Mouse (Mus musculus): ENCODE measurements around the gene Mpi.

The Mpi gene

DNA sequence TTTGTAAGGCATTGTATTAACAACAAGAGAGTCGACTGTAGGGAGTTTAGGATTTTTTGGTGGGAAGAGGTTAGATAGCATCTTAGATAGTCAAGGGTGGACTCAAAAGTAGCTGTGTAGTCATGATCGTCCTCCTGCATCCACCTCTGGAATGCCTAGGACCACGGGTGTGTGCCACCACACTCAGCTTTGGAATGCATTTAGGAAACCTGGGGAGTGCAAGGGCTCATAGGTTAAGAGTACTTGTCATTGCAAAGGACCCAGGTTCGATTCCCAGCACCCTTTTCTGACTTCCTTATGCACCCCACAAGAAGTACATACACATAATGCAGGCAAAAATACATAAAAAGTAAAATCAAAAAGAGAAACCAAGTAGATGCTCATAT lies 29.7 kb downstream of the Mpi start:
- no peak for DNase-seq (ENCODE audit: low spot score in 2 of 2)

DNA sequence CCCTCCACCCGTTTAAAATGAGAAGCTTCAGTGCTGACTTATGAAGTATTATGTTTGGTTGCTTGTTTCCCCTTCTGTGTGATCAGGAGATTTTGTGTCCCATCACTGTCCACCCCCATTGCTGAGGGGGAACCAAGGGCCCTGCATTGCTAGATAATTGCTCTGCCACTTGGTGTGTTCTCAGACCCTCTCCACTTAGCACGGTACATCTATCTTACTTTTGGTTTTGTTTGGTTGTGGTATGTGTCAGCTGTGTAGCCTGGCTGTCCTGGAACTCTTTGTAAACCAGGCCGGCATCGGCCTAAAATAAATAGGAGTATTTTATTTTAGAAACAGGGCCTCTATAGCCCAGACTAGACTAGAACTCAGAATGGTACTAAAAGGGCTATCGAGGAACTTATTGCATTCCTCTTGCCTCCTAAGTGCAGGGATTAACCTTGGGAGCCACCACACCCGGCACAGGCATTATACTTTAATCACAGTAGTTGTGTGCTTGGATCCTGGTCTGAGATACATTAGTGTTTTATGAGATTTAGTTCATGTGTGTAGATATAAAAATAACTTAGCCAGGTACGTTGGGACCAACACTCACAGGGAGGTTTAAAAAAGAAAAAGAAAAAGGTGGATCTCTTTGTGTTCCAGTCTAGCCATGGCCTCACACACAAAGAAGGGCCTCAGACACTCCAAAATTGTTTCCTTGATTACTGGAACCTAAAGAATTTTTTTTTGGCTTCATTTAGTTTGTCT lies 30.3 kb downstream of the Mpi start:
- no peak for DNase-seq (ENCODE audit: low spot score in 2 of 2)

DNA sequence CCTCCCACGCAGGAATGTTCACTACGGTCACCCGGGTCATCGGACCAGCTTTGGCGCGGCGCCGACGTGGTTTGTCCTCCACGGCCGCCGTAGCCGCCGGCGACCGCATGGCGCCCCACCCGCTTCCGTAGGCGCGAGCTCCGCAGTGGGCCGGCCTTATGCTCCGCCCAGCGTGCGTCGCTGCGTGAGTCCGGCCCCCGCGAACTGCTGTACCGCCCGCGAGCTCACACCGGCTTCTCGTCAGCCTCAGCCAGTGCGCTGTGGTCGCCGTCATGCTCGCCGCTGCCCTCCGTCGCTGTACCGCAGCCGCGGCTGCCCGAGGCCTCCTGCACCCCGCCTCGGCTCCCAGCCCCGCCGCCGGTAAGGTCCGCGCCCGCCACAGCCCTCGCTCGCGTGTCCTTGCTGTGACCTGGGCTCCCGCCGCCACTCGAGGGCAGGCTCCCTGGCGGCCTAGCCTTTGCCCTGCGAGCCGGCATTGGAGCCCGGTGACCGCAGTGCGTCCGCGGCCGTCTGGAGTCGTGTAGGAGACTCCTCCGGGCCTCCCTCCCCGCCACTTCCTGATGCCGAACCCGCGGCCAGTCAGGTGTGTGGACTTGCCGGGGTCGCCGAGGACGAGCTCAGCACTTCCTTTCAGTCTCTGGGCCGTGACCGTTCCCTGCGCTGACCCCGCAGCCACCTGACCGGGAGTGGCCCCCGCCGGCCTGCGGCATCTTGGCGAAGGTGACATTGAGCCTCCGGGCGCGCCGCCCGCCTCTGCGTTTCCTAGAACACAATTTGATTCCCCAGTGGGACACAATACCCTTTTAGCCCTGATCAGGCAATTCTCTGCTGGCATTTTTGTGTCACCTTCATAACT lies 31.3 kb downstream of the Mpi start, which contains the start of gene Cox5a:
Gene Cox5a (plus strand): TSS at position 219 of the 856 bp plus-strand sequence.
- peak; percentile 92 for DNase-seq (ENCODE audit: low spot score in 2 of 2)

GRCm38 (mm10) chr9:57520375-57521055 lies 32.0 kb downstream of the Mpi start:
- no peak for DNase-seq (ENCODE audit: low spot score in 2 of 2)

DNA sequence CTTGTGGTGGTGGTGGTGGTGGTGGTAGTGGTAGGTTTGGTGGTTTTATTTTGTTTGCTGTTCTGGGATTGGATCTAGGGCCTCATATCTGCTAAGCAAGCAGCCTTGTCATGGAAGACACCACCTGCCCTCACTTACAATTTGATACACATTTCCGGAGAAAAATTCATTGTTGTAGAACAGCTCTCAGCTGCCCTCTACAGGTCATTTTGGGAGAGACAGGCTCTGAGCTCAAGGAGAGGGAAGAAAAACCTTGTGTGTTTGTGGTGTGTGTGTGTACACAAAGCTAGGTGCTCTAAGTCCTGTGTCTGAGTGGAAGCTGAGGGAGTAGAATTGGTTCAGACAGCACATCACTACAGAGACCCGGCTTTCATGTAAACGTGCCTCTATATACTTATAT lies 35.5 kb downstream of the Mpi start:
- DNase-seq (ENCODE audit: low spot score in 2 of 2): peak; percentile 25 to 47

DNA sequence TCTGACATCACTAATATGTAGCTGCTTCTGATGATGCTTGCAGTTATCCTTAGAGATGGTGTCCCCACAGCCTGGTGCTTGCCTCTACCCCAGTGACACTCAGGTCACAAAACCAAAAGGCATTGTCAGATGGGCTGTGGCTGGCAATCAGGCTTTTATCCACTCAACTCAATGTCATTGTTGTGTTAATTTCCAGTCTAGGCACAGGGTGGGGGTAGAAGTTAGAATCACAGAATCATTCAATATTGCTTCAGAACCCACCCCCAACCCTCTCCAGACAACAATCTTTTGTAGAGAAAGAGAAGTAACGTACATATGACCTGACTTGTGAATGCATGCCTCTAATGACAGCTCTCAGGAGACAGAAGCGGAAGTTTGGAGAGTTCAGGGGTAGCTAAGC lies 42.0 kb downstream of the Mpi start:
- no peak for DNase-seq (ENCODE audit: low spot score in 2 of 2)

DNA sequence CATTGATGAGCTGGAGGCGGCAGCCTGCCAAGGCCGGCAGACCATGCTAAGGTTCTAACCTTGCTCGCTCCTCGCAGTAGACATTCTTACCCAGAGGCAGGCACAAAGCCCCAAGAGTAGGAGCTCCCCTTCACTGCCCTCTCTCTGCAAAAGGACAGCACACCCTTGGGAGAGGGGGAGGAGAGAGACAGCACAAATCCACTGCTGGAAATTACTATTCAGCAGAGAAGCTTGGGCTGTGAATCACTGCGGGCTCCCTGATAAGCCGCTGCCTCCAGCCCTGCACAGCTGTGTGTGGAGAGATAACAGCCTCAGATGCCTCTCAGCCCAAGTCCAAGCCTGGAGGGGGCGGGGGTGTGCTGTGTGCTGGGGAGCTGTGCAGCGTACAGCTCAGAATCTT lies 46.9 kb downstream of the Mpi start:
- peak; percentile 37 to 59 for DNase-seq (ENCODE audit: low spot score in 2 of 2)

DNA sequence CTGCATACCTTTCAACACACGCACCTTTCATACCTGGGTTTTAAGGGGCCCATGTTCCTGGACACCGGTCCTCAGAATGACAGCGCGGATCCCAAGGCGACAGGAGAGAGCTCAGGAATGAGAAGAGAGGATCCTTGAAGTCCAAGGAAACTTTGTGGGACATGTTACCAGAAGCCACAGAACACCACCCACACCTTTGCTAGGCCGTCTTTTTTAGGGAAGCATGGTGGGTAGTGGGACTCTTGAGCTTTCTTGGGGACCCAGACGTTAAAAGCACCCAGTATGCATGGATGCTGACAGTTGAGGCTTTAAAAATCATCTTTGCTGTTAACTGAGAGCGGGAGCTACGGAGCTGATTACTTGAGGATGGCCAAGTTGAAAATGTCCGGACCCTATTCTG lies 47.7 kb downstream of the Mpi start:
- no peak for DNase-seq (ENCODE audit: low spot score in 2 of 2)

- DNase-seq (ENCODE audit: low spot score in 2 of 2): peak; percentile 35 to 36
Observed at GRCm38 (mm10) chr9:57504381-57504700, 48.2 kb downstream of the Mpi start.

- DNase-seq (ENCODE audit: low spot score in 2 of 2): no peak
Observed at GRCm38 (mm10) chr9:57503622-57504380, 48.8 kb downstream of the Mpi start, which contains the start of gene Rpp25. TSS of gene Rpp25 (plus strand) at chr9:57504026.

DNA sequence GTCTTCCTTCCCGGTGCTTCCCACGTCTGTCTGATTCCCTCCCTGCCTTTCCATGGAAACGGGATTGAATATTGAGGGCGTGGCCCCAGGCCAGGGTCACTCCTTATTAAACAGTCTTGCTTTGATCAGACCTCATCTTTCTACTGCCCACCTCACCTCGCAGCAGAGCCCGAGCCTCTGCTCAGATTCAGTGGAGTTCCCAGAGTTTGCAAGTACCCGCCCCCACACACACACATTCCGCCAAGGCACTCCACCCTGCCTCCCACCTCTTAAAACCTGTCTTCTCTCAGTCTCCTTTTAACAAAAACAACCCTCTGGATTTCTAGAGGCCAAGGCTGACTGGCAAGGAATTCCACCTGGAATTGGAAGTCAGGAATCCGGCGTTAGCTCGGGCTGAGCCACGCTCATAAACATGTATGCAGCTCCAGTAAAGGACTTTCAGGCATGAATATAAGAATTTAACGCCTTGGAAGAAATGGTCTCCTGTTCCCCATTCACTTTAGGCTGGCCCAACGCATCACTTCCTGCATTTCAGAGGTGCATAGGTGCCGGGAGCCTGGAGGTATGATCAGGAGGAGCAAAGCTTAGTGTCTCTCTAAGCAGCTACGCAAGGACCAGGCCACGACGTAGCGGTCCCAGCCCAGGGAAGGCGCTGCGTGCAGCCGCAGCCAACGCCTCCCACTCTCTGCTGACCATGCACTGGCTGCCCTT lies 49.5 kb downstream of the Mpi start:
- no peak for DNase-seq (ENCODE audit: low spot score in 2 of 2)

DNA sequence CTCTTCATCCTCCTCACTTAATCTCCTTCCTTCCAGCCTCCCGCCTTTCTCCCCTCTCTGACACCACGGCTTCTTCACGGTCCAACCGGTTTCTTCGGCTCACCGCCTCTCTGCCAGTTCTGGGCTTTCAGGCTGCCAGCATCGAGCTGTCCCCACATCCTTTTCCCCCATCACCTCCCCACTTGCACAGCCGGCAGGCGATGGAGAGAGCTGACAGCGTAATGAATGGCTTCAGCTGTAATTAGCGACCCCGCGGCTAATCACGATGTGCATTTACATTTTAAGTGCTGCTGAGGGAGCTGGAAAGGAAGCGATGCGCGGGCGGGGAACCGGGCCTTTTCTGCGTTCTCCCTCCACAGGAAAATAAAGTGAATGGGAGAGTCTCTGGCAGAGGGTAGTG lies 50.7 kb downstream of the Mpi start:
- DNase-seq (ENCODE audit: low spot score in 2 of 2): no peak

DNA sequence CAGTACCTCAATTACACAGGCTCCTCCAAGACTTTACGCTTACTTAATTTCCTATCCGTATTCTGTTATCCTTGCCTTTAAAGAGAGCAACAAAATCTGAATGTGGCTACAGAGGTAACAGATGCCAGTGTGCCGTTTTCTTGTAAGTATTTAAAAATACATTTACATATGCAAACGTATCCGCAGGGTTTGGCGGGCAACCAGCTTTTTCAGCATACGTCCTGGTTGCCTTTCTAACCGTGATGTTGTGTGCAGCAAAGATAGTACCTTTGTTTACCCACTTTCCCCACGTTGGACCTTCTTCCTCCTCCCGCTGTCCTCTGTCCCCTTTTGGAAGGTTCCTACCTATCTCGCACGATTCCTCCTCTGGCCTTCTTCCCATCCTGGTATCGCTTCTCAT lies 51.1 kb downstream of the Mpi start:
- no peak for DNase-seq (ENCODE audit: low spot score in 2 of 2)

DNA sequence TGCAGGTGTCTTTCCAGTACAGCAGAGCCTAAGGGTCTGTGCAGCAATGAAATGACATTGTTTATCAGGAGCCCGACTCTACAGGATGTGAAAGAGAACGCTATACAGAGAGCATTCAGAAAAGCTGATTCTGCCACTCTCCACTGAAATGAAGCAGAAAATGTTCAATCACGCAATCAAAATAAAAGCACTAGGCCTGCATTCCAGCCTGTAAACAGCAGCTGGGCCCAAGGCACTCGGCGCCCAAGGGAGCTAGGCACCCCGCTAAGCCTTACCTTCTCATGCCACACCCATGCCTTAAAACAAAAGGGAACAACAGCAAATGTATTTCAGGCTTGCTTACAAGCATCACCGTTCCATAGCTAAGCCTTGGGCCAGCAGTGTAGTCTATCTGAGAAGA lies 54.0 kb downstream of the Mpi start:
- no peak for DNase-seq (ENCODE audit: low spot score in 2 of 2)

- no peak for DNase-seq (ENCODE audit: low spot score in 2 of 2)
Observed at GRCm38 (mm10) chr9:57497236-57497635, 55.3 kb downstream of the Mpi start.

DNA sequence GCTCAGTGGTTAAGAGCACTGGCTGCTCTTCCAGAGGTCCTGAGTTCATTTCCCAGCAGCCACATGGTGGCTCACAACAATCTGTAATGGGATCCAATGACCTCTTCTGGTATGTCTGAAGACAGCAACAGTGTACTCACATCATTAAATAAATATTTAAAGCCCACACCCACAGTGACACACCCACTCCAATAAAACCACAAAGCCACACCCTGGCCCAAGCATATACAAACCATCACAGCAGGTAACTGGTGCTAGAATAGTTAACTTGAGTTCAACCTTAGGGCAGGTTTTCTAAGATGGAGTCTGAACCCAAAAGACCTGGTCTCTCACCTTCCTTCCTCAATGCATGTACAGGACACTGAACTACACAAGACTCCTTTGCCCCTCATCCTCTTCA lies 57.6 kb downstream of the Mpi start:
- no peak for DNase-seq (ENCODE audit: low spot score in 2 of 2)
